Mouse (Mus musculus) lung, adult 2 months (tissue): ENCODE data around the gene Prss56.

Source experiments
- CTCF ChIP-seq: fragments of 200-500 bp; IDR thresholded peaks from 2 replicates; pipeline ENCODE4 v1.5.1; 2011; ENCODE audit warnings: mild to moderate bottlenecking, low read length, control low read depth; ENCODE audit not compliant: insufficient read depth
- POLR2A ChIP-seq: fragments of 200-500 bp; IDR thresholded peaks from 2 replicates; pipeline ENCODE4 v1.6.1; 2011; ENCODE audit warnings: low read depth, mild to moderate bottlenecking, control low read depth, low read length, borderline replicate concordance; ENCODE audit errors: extremely low read depth

- TF ChIP-seq POLR2A (no peak), CTCF (no peak)
Measured at GRCm38 (mm10) chr1:87185526-87185925, 2.4 kb downstream of the Prss56 start.
